Mouse (Mus musculus) stomach, embryonic 14.5 days (tissue): Measurements from ENCODE around the gene Ddc. TPM values are rescaled to one million over a fixed set of nuclear protein-coding genes. Genes with fewer than 3 reads are reported as not detected.

ENCODE experiments used
- ATAC-seq: fragments of 200-750 bp; cut with Nextera tagmentation; 2 replicates; pipeline ENCODE4 v1.8.0; 2017; ENCODE audit warnings: low read depth, moderate TSS enrichment; ENCODE audit not compliant: insufficient number of reproducible peaks, insufficient read depth, low FRiP score
- H3K27ac ChIP-seq: fragments of 300-500 bp; sonication (generic); 2 replicates; pipeline ENCODE4 v1.5.1; 2014; ENCODE audit warnings: mild to moderate bottlenecking, low read length, moderate library complexity, mixed read lengths
- H3K27me3 ChIP-seq: fragments of 300-500 bp; sonication (generic); 2 replicates; pipeline ENCODE4 v1.6.1; 2014; ENCODE audit warnings: low read length, control low read depth, mixed read lengths; ENCODE audit not compliant: control insufficient read depth, insufficient read depth
- H3K36me3 ChIP-seq: fragments of 300-500 bp; sonication (generic); 2 replicates; pipeline ENCODE4 v1.6.1; 2014; ENCODE audit warnings: mild to moderate bottlenecking, control low read depth, low read length, moderate library complexity, mixed read lengths; ENCODE audit not compliant: control insufficient read depth, insufficient read depth
- H3K4me1 ChIP-seq: fragments of 300-500 bp; sonication (generic); 2 replicates; pipeline ENCODE4 v1.6.1; 2014; ENCODE audit warnings: low read length, control low read depth, mixed read lengths; ENCODE audit not compliant: control insufficient read depth, insufficient read depth
- H3K4me2 ChIP-seq: fragments of 300-500 bp; sonication (generic); replicated peaks from 2 replicates; pipeline ENCODE4 v1.6.1; 2014; ENCODE audit warnings: low read depth, low read length, control low read depth
- H3K4me3 ChIP-seq: fragments of 300-500 bp; sonication (generic); 2 replicates; pipeline ENCODE4 v1.5.1; 2014; ENCODE audit warnings: low read depth, low read length, control low read depth
- H3K9ac ChIP-seq: fragments of 300-500 bp; sonication (generic); replicated peaks from 2 replicates; pipeline ENCODE4 v1.6.1; 2014; ENCODE audit warnings: low read depth, mild to moderate bottlenecking, control low read depth, low read length, moderate library complexity, mixed read lengths
- H3K9me3 ChIP-seq: fragments of 300-500 bp; sonication (generic); 2 replicates; pipeline ENCODE4 v1.6.1; 2016; ENCODE audit warnings: low read depth, low read length, control low read depth; ENCODE audit not compliant: control insufficient read depth
- WGBS: fragments of 180-500 bp; shearing (Covaris S2); extraction: QIAGEN DNeasy Blood & Tissue Kit; methylation state at CpG from one replicate; pipeline ENCODE4 v1.1.7; 2014; 5-methylcytosine and 5-hydroxymethylcytosine counted together
- polyA plus RNA-seq: library from polyadenylated mRNA; unstranded; fragments of >200 nt; fragmentation: Nextera tagmentation; extraction: Ambion mirVana; gene quantifications from 2 replicates; pipeline ENCODE4 v1.2.1, GENCODE M21; 2014

The Ddc gene
- polyA plus RNA-seq, 1 experiment from 2014 or later, result 36.7 TPM

DNA sequence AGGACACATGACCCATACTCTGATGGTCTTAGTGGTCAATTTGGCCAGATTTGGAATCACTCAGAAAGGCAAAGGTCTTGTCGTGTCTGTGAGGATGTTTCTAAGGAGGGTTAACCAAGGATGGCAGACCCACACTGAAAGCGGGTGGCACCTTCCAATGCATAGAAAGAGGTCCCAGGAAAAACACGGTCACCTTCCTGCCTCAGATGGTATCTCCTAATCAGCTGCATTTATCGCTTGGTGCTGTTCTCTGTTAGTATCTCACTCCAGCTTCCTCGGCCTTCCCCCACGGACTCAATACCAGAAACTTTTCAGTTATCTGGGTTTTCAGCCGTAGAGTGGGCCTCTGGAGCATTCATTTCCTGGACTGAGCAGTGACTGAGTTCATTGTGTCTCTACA lies 58.1 kb downstream of the Ddc start:
- H3K27ac ChIP-seq, result no peak overlapping the region
- H3K4me1 ChIP-seq, result peaks cover 40% of the 10 kb centered on the region
- H3K27me3 ChIP-seq, result no peaks in the 10 kb centered on the region
- H3K9ac ChIP-seq, result no peak overlapping the region
- H3K36me3 ChIP-seq, result no peaks in the 10 kb centered on the region
- H3K9me3 ChIP-seq, result no peaks in the 10 kb centered on the region
- WGBS, result 86% methylated on average over 7 of the region's 7 CpGs
- no peak overlapping the region for H3K4me2 ChIP-seq
- H3K4me3 ChIP-seq, result no peak overlapping the region
- ATAC-seq, result no peak

DNA sequence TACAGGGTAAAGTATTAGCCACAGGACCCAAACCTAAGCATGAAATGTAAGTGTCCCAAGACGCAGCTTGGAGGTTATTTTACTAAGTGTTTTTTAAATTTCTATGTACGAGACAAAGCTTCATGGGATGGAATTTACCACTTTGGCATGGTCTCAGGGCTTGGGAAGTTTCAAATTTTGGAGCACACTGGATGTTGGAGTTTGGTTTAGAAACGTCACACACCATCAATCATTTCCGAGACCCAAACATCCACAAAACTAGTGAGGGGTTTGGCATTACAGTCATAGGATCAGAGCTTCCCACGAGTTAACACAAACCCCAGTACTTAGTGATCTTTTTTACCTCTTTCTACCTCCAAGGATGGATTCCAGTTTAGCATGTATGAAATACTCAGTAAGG lies 60.6 kb downstream of the Ddc start:
- no peak overlapping the region for H3K4me3 ChIP-seq
- no peak overlapping the region for H3K9ac ChIP-seq
- no peaks in the 10 kb centered on the region for H3K27me3 ChIP-seq
- ATAC-seq, result no peak
- no peak overlapping the region for H3K4me2 ChIP-seq
- H3K36me3 ChIP-seq, result no peaks in the 10 kb centered on the region
- no peaks in the 10 kb centered on the region for H3K9me3 ChIP-seq
- H3K4me1 ChIP-seq, result peaks cover 41% of the 10 kb centered on the region
- H3K27ac ChIP-seq, result peak overlapping the region; percentile 80
- 39% methylated on average over 5 of the region's 5 CpGs for WGBS

DNA sequence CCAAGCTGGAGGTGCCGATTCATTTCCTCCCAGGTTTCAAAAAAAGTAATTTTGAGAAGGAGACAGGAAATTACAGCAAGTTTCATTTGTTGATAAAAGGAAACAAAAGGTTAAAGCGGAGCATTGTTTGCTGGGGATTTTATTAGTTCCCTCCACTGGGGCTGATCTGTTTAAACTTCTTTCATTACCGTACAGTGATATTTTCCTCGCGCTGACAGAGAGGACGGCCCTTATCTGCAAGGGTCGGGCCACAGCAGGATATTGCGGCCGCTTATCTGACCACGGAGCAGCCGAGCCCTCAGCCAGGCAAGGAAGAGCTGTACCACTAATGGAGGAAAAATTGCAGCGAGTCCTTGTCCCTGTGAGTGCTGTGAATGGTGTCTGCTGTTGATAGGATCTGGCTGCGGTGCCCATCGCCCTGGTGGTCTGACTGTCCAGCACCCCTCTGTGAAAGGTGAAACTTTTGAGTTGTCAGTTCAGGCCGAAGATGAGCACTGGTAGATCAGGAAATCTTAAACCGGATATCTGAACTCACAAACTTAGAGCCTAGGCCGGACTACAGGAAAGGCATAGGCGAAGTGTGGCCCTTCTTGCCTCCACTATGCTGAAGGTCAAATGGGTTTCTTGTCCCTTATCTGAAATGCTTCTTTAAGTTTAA lies 61.1 kb downstream of the Ddc start:
- no peak overlapping the region for H3K4me3 ChIP-seq
- H3K4me2 ChIP-seq, result peak overlapping the region; percentile 22
- peaks cover 46% of the 10 kb centered on the region for H3K4me1 ChIP-seq
- 0 out of 2 replicates have a peak overlapping the region, but pooled peaks have one; percentile 10 for H3K9ac ChIP-seq
- no peaks in the 10 kb centered on the region for H3K9me3 ChIP-seq
- 22% methylated on average over 18 of the region's 18 CpGs for WGBS
- peak overlapping the region; percentile 80 for H3K27ac ChIP-seq
- H3K27me3 ChIP-seq, result no peaks in the 10 kb centered on the region
- no peaks in the 10 kb centered on the region for H3K36me3 ChIP-seq
- peak; percentile 62; the same call in 1 of the 2 replicates for ATAC-seq

DNA sequence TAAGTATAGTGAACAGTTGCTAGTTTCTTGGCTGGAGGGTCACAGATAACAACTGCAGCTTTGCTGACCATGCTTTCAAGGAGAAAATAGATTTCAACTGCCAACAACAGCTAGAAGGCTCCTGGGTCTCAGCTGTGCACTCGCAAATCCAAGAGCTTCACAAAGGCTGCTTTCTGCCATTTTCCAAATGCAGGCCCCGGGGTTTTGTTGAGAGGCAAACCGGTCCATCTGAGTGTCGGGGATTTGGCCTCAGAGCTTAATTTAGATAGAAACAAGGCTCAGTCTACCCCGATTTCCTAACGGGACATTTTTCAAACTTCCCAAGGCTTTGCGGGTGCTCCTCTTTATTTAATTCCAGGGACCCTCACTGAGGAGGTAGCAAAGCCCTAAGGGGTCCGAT lies 61.7 kb downstream of the Ddc start:
- no peak for ATAC-seq
- no peaks in the 10 kb centered on the region for H3K9me3 ChIP-seq
- peaks cover 46% of the 10 kb centered on the region for H3K4me1 ChIP-seq
- H3K9ac ChIP-seq, result 0 out of 2 replicates have a peak overlapping the region, but pooled peaks have one; percentile 10
- no peak overlapping the region for H3K4me3 ChIP-seq
- H3K27me3 ChIP-seq, result no peaks in the 10 kb centered on the region
- no peaks in the 10 kb centered on the region for H3K36me3 ChIP-seq
- H3K4me2 ChIP-seq, result no peak overlapping the region
- WGBS, result 42% methylated on average over 8 of the region's 8 CpGs
- H3K27ac ChIP-seq, result peak overlapping the region; percentile 80; the same call in 1 of the 2 replicates

DNA sequence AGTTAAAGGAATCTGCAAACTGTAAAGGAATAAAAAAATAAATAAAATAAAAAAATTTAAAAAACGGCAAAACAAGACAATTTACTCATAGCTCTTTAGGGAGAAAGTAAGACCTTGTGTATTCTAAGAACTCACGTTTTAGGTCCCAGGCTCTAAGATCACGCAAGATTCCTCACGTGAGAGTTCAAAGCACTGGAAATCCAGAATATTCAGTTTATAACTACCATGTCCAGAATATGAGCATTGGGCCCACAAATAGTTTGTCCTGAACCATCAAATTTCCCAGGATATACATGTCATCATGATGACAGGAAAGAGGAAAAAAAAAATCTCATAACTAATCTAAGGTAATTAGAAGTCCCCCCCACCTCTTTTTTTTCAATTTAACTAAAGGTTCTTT lies 62.2 kb downstream of the Ddc start:
- no peaks in the 10 kb centered on the region for H3K36me3 ChIP-seq
- no peak overlapping the region for H3K9ac ChIP-seq
- peak overlapping the region; percentile 80; the same call in 1 of the 2 replicates for H3K27ac ChIP-seq
- H3K4me3 ChIP-seq, result no peak overlapping the region
- H3K27me3 ChIP-seq, result no peaks in the 10 kb centered on the region
- peaks cover 48% of the 10 kb centered on the region for H3K4me1 ChIP-seq
- H3K4me2 ChIP-seq, result no peak overlapping the region
- no peak for ATAC-seq
- WGBS, result 79% methylated on average over 4 of the region's 4 CpGs
- no peaks in the 10 kb centered on the region for H3K9me3 ChIP-seq

DNA sequence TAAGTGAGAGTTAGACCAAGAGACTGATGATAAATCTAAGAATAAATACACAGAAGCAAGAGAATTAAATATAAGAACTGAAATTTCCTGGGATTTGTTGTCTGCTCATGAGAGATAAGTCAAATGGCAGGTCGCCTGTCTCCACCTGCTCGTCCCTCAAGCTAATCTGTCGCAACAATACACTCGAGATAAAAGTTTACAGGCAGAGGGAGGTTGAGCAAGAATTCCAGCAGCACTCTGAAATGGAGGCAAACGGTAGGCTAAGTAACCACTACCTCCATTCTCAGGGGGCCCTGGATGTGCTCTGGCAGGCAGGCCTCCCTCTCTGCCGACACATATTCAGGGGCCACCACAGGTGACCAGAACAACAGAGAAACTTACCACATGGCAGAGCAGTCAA lies 62.6 kb downstream of the Ddc start:
- H3K4me1 ChIP-seq, result peaks cover 53% of the 10 kb centered on the region
- H3K27me3 ChIP-seq, result no peaks in the 10 kb centered on the region
- H3K36me3 ChIP-seq, result no peaks in the 10 kb centered on the region
- no peak for ATAC-seq
- H3K4me2 ChIP-seq, result no peak overlapping the region
- WGBS, result 33% methylated on average over 6 of the region's 6 CpGs
- no peak overlapping the region for H3K9ac ChIP-seq
- H3K9me3 ChIP-seq, result no peaks in the 10 kb centered on the region
- peak overlapping the region; percentile 80; the same call in 1 of the 2 replicates for H3K27ac ChIP-seq
- H3K4me3 ChIP-seq, result no peak overlapping the region

DNA sequence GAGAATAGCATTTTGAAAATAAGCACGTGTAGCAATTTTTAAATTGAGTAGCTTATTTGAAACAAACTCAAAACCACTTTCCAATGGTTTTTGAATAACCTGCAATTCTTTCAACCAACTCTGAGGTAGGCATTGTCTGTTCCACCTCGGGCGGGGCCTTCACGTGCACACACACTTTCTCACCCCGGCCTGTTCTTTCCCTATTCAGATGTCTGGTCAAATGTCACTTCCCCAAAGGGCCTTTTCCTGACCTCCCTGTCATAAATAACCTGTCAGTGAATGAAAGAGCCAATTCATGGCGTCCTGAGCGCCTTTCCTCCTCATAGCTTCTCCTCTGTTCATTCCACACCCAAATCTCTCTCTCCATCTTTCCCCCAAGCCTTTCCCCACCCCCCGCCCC lies 64.8 kb downstream of the Ddc start:
- H3K27ac ChIP-seq, result peak overlapping the region; percentile 93
- H3K9me3 ChIP-seq, result no peaks in the 10 kb centered on the region
- no peak overlapping the region for H3K9ac ChIP-seq
- no peaks in the 10 kb centered on the region for H3K36me3 ChIP-seq
- H3K27me3 ChIP-seq, result no peaks in the 10 kb centered on the region
- H3K4me1 ChIP-seq, result peaks cover 73% of the 10 kb centered on the region
- H3K4me3 ChIP-seq, result no peak overlapping the region
- ATAC-seq, result no peak
- H3K4me2 ChIP-seq, result no peak overlapping the region
- 31% methylated on average over 8 of the region's 8 CpGs for WGBS

DNA sequence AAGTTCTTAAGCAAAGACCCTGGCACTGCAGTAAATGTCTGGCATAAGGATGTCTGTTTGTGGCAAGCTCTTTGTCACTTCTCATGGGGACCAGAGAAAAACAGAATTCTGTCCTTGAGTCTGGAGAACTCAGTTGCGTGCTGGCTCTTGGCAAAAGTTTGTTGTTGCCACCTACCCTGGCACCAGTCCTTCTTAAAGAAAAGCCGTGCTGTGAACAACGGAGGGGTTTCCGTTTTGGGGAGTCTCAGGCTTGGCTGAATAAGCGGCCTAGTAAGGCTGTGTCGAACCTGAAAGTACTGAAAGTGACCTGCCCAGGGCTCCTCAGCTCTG lies 65.2 kb downstream of the Ddc start:
- no peak overlapping the region for H3K4me2 ChIP-seq
- no peaks in the 10 kb centered on the region for H3K27me3 ChIP-seq
- no peaks in the 10 kb centered on the region for H3K9me3 ChIP-seq
- ATAC-seq, result no peak
- no peaks in the 10 kb centered on the region for H3K36me3 ChIP-seq
- H3K4me1 ChIP-seq, result peaks cover 72% of the 10 kb centered on the region
- no peak overlapping the region for H3K4me3 ChIP-seq
- 34% methylated on average over 6 of the region's 6 CpGs for WGBS
- H3K9ac ChIP-seq, result no peak overlapping the region; the same call in 1 of the 2 replicates
- peak overlapping the region; percentile 93 for H3K27ac ChIP-seq
